Mouse (Mus musculus): ENCODE measurements at regions not wholly inside any gene's neighbourhood (a gene's known extent, or its start where the extent isn't known, plus 50 kb on each side); places are given as distances from the start of the nearest gene placed in this dataset.

DNA sequence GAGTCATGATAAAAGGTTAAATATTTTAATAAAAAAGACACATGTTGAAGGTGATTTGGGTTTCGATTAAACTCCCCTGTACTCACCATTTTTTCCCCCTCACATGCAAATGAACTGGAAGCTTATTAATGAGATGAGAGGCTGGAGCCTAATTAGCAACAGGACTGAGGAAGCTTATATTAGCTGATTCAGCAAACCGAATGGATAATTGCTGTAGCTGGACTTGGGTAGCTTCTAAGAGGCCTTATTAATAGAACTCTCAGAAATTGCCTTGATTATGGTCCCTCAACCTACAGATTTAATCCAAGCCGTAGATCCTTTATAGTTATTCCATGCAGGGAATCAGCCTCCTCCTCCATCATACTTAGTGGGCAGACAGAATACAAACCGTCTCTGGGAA is 369.7 kb downstream of the Lmx1a start:
- TF ChIP-seq CTCF (IDR thresholded peaks at IDR 0.05; ENCODE audit: low read depth): no peak
- TF ChIP-seq EP300 (IDR thresholded peaks at IDR 0.05; ENCODE audit: low read depth): no peak
- Histone ChIP-seq H3K27ac (ENCODE audit: low read depth) (no peak overlapping the region), H3K9me3 (replicated peaks; ENCODE audit: control insufficient read depth, low read length) (no peaks in the 10 kb centered on the region), H3K36me3 (replicated peaks; ENCODE audit: control insufficient read depth, insufficient read depth, low read length) (no peaks in the 10 kb centered on the region), H3K9ac (replicated peaks; ENCODE audit: low read depth, low read length) (no peak overlapping the region), H3K4me1 (ENCODE audit: control insufficient read depth, insufficient read depth) (no peaks in the 10 kb centered on the region), H3K4me2 (ENCODE audit: low read depth, low read length) (no peak overlapping the region), H3K27me3 (ENCODE audit: control insufficient read depth, insufficient read depth, low read length) (no peaks in the 10 kb centered on the region), H3K4me3 (ENCODE audit: low read depth, low read length) (no peak overlapping the region)
- 81% methylated on average over 4 of the region's 4 CpGs for WGBS
- DNase-seq (ENCODE audit: low spot score) (no peak), ATAC-seq (ENCODE audit: insufficient read depth, low read depth) (no peak)

DNA sequence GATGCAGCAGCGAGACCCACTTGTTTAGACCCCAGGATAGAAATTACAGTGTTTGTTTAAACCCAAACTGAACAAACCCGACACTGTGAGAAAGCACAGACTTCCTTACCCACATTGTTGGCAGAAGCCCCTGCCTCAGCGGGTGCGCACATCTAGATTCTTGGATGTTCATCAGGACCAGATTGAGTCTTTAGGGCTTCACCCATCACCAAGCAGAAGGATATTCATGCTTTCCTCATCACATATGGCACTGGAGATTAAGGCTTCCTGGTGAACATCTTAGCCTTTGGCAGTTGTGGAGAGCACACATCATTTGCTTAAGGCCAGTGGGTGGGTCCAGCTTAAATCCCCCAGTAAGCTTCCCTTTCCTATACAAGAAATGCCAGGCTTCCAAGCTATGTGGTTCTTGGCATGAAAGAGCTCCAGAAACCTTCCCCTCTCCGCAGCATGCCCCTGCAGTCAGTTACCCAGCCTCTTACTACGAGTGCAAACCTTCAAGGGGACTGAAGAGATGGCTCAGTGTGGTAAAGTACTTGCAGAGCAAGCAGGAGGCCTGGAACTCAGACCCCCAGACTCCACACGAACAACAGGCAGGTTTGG is 367.9 kb downstream of the Pbx1 start:
- H3K4me2 ChIP-seq (ENCODE audit: low read depth, low read length): no peak overlapping the region
- TF ChIP-seq EP300 (IDR thresholded peaks at IDR 0.05; ENCODE audit: low read depth) (no peak), CTCF (IDR thresholded peaks at IDR 0.05; ENCODE audit: low read depth) (no peak)
- no peaks in the 10 kb centered on the region for H3K36me3 ChIP-seq (replicated peaks; ENCODE audit: control insufficient read depth, insufficient read depth, low read length)
- no peak overlapping the region for H3K27ac ChIP-seq (ENCODE audit: low read depth)
- no peaks in the 10 kb centered on the region for H3K9me3 ChIP-seq (replicated peaks; ENCODE audit: control insufficient read depth, low read length)
- H3K27me3 ChIP-seq (ENCODE audit: control insufficient read depth, insufficient read depth, low read length): no peaks in the 10 kb centered on the region
- H3K4me3 ChIP-seq (ENCODE audit: low read depth, low read length): no peak overlapping the region
- H3K4me1 ChIP-seq (ENCODE audit: control insufficient read depth, insufficient read depth): no peaks in the 10 kb centered on the region
- DNase-seq (ENCODE audit: low spot score) (no peak), ATAC-seq (ENCODE audit: insufficient read depth, low read depth) (no peak)
- WGBS: 71% methylated on average over 7 of the region's 7 CpGs
- no peak overlapping the region for H3K9ac ChIP-seq (replicated peaks; ENCODE audit: low read depth, low read length)

- no peaks in the 10 kb centered on the region for H3K36me3 ChIP-seq (replicated peaks; ENCODE audit: control insufficient read depth, insufficient read depth, low read length)
- WGBS: 55% methylated on average over 6 of the region's 6 CpGs
- DNase-seq (ENCODE audit: low spot score) (no peak), ATAC-seq (ENCODE audit: insufficient read depth, low read depth) (no peak)
- H3K4me1 ChIP-seq (ENCODE audit: control insufficient read depth, insufficient read depth): no peaks in the 10 kb centered on the region
- no peaks in the 10 kb centered on the region for H3K9me3 ChIP-seq (replicated peaks; ENCODE audit: control insufficient read depth, low read length)
- H3K4me3 ChIP-seq (ENCODE audit: low read depth, low read length): no peak overlapping the region
- H3K4me2 ChIP-seq (ENCODE audit: low read depth, low read length): no peak overlapping the region
- H3K27ac ChIP-seq (ENCODE audit: low read depth): no peak overlapping the region
- TF ChIP-seq CTCF (IDR thresholded peaks at IDR 0.05; ENCODE audit: low read depth): no peak; the same call in 1 of the 2 replicates
- TF ChIP-seq EP300 (IDR thresholded peaks at IDR 0.05; ENCODE audit: low read depth): no peak
- no peak overlapping the region for H3K9ac ChIP-seq (replicated peaks; ENCODE audit: low read depth, low read length)
- H3K27me3 ChIP-seq (ENCODE audit: control insufficient read depth, insufficient read depth, low read length): no peaks in the 10 kb centered on the region
These were observed 366.4 kb downstream of the Pbx1 start for GRCm38 (mm10) chr1:168065598-168066041.

DNA sequence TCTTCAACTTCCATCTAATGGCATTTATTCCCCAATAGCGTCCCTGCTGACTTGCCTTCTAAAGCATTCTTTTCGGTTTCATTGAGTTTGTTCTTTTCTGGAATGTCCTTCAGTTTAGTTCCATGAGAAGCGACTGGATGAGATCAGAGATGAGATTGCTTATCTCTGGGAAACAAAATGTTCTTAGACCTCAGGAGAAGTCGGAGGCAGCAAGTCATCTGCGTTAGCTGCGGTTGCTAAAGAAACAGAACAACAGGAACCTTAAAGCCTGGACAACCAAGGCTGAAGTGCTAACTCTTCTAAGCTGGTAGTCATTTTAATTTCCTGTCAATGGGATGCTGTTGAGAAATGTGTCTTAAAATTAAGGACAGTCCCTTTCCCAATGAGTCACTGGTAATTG is 365.3 kb downstream of the Pbx1 start:
- Histone ChIP-seq H3K4me3 (ENCODE audit: low read depth, low read length) (no peak overlapping the region), H3K4me1 (ENCODE audit: control insufficient read depth, insufficient read depth) (no peaks in the 10 kb centered on the region), H3K4me2 (ENCODE audit: low read depth, low read length) (no peak overlapping the region), H3K9ac (replicated peaks; ENCODE audit: low read depth, low read length) (no peak overlapping the region), H3K27ac (ENCODE audit: low read depth) (no peak overlapping the region), H3K9me3 (replicated peaks; ENCODE audit: control insufficient read depth, low read length) (no peaks in the 10 kb centered on the region), H3K27me3 (ENCODE audit: control insufficient read depth, insufficient read depth, low read length) (no peaks in the 10 kb centered on the region), H3K36me3 (replicated peaks; ENCODE audit: control insufficient read depth, insufficient read depth, low read length) (no peaks in the 10 kb centered on the region)
- DNase-seq (ENCODE audit: low spot score): no peak
- no peak for TF ChIP-seq CTCF (IDR thresholded peaks at IDR 0.05; ENCODE audit: low read depth)
- TF ChIP-seq EP300 (IDR thresholded peaks at IDR 0.05; ENCODE audit: low read depth): no peak
- no peak for ATAC-seq (ENCODE audit: insufficient read depth, low read depth)
- WGBS: 62% methylated on average over 6 of the region's 6 CpGs

DNA sequence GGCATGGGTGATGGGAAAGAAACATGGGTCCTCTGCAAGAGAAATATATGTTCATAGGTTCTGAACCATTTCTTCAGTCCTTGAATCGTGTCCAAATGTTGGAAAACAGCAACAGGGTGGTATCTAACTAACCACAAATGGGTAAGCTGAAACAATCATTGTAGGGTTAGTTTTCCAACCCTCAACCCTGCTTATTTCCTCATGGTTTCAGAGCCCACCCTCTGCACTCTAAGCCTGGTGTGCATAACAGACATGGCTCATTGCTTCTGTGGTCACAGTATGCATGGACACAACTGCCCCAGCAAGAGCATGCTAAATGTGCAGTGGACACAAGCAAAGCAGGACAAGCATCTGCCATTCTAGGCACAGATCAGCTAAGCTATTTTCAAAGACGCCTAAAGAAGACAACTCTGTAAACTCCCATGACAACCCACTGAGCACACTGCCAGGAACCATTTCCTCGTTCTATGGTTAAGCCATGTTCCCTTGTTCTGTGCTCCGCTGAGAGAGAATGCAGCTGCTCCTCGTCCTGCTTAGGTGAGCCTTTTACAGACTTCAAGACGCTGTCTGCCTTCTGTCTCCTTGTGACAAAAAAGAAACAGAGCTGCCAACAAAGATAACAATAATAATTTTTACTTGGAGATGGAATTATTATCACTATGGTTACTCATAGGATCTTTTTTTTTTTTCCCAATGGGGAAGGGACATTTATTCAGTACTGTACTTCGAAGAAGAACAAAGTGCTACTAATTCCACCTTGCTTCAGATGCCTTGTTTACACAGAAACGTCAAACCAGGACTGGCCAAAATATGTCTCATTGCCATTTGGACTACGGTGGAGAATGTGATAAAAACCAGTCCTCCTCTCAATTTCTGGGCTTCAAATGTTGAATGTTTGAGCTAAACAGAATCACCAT is 363.8 kb downstream of the Pbx1 start:
- H3K27ac ChIP-seq (ENCODE audit: low read depth): no peak overlapping the region
- H3K36me3 ChIP-seq (replicated peaks; ENCODE audit: control insufficient read depth, insufficient read depth, low read length): no peaks in the 10 kb centered on the region
- TF ChIP-seq EP300 (IDR thresholded peaks at IDR 0.05; ENCODE audit: low read depth): no peak
- no peaks in the 10 kb centered on the region for H3K9me3 ChIP-seq (replicated peaks; ENCODE audit: control insufficient read depth, low read length)
- no peak for ATAC-seq (ENCODE audit: insufficient read depth, low read depth)
- H3K27me3 ChIP-seq (ENCODE audit: control insufficient read depth, insufficient read depth, low read length): no peaks in the 10 kb centered on the region
- no peak overlapping the region for H3K4me3 ChIP-seq (ENCODE audit: low read depth, low read length)
- no peak overlapping the region for H3K9ac ChIP-seq (replicated peaks; ENCODE audit: low read depth, low read length)
- 64% methylated on average over 9 of the region's 9 CpGs for WGBS
- no peak overlapping the region for H3K4me2 ChIP-seq (ENCODE audit: low read depth, low read length)
- no peaks in the 10 kb centered on the region for H3K4me1 ChIP-seq (ENCODE audit: control insufficient read depth, insufficient read depth)
- no peak for DNase-seq (ENCODE audit: low spot score)

All from heart, postnatal 0 days (tissue).